In the genomic region with DNA sequence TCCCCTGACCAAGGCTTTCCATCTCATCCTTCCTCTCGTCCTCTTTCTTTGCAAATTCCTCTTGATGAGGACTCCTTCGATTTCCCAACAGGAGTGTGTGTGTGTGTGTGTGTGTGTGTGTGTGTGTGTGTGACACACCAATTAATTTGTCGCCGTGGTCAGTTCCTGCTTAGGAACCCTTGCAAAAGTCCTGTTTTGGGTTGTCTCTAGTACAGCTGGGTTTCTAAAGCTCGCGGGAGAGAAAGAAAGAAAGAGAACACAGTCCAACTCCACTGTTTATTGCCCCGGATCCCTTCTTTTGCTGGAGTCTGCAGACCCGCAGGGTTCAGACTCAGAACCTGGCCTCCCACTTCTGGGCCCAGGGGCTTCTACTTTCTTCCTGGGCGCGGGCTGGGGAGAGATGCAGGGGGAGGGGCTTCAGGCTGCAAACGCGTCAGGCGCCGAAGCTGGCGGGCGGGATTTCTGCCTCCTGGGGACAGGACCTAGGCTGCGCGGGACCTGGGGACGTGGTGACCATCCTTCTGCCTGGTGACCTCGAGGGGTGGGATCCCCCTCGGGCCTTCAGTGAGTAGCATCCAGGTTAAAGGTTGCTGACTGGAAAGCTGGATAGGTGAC, we compare ENCODE assay signal across 8 mouse cellular contexts. TPM values are rescaled to one million over a fixed set of nuclear protein-coding genes. Genes with fewer than 3 reads are reported as not detected.
A peak's percentile ranks its signal among the peaks of the same experiment; 100 is the strongest.
DNase-seq lines count a peak whose midpoint lies in the region; ATAC-seq and TF ChIP-seq lines count a peak whose summit lies in the region.

No protein-coding gene starts in this region.

- peaks cover 25% of the 10 kb centered on the region for H3K4me1 ChIP-seq in intestine, embryonic 16.5 days (ENCODE audit: control insufficient read depth, insufficient read depth, low read length)
- peaks cover 20% of the 10 kb centered on the region for H3K4me1 ChIP-seq in lung, embryonic 15.5 days
- H3K4me1 ChIP-seq in stomach, postnatal 0 days (replicated peaks; ENCODE audit: control insufficient read depth, insufficient read depth): no peaks in the 10 kb centered on the region; the same call in 1 of the 2 replicates

- peak; percentile 82 for DNase-seq in 3T3-L1 (ENCODE audit: low read depth, low spot score)
- peak; percentile 72 for DNase-seq in adipocyte (ENCODE audit: low spot score)
- peak; percentile 62 for DNase-seq in gastrocnemius, postnatal 14 days
- DNase-seq in stomach, postnatal 0 days (ENCODE audit: low spot score): peak; percentile 30
- no peak for DNase-seq in cerebellum, adult 18-20 months
- DNase-seq in thymus, postnatal 14 days: no peak

- peaks cover 33% of the 10 kb centered on the region for H3K27me3 ChIP-seq in intestine, embryonic 16.5 days (replicated peaks; ENCODE audit: control insufficient read depth, insufficient read depth, low read length)
- peaks cover 46% of the 10 kb centered on the region for H3K27me3 ChIP-seq in lung, embryonic 15.5 days
- H3K27me3 ChIP-seq in stomach, postnatal 0 days (ENCODE audit: control insufficient read depth, insufficient read depth, low read length): peaks cover 7% of the 10 kb centered on the region

- peak overlapping the region; percentile 89 for H3K27ac ChIP-seq in intestine, embryonic 16.5 days (ENCODE audit: low read length)
- H3K27ac ChIP-seq in lung, embryonic 15.5 days: peak overlapping the region; percentile 92
- peak overlapping the region; percentile 90 for H3K27ac ChIP-seq in stomach, postnatal 0 days (replicated peaks)

- no peaks in the 10 kb centered on the region for H3K36me3 ChIP-seq in intestine, embryonic 16.5 days (ENCODE audit: control insufficient read depth, insufficient read depth, low read length)
- no peaks in the 10 kb centered on the region for H3K36me3 ChIP-seq in lung, embryonic 15.5 days
- no peaks in the 10 kb centered on the region for H3K36me3 ChIP-seq in stomach, postnatal 0 days (ENCODE audit: control insufficient read depth, insufficient read depth, low read length)

- TF ChIP-seq CTCF in stomach, postnatal 0 days (IDR thresholded peaks at IDR 0.05; ENCODE audit: low read depth): peak; percentile 18; the same call in 1 of the 2 replicates

- peak overlapping the region; percentile 56 for H3K4me3 ChIP-seq in intestine, embryonic 16.5 days (ENCODE audit: low read length)
- peak overlapping the region; percentile 55 for H3K4me3 ChIP-seq in lung, embryonic 15.5 days
- peak overlapping the region; percentile 50 for H3K4me3 ChIP-seq in stomach, postnatal 0 days (ENCODE audit: low read depth, low read length)

- 0% methylated on average over 21 of the region's 21 CpGs for WGBS in intestine, embryonic 16.5 days
- WGBS in lung, embryonic 15.5 days: under 1% methylated on average over 21 of the region's 21 CpGs
- WGBS in stomach, postnatal 0 days: 2% methylated on average over 21 of the region's 21 CpGs

- H3K9me3 ChIP-seq in intestine, embryonic 16.5 days (ENCODE audit: control insufficient read depth, low read length): no peaks in the 10 kb centered on the region
- H3K9me3 ChIP-seq in lung, embryonic 15.5 days: no peaks in the 10 kb centered on the region
- H3K9me3 ChIP-seq in stomach, postnatal 0 days (ENCODE audit: control insufficient read depth, low read length): no peaks in the 10 kb centered on the region

- peak overlapping the region; percentile 85 for H3K4me2 ChIP-seq in intestine, embryonic 16.5 days (ENCODE audit: low read depth, low read length)
- H3K4me2 ChIP-seq in lung, embryonic 15.5 days: peak overlapping the region; percentile 57
- peak overlapping the region; percentile 54 for H3K4me2 ChIP-seq in stomach, postnatal 0 days (replicated peaks; ENCODE audit: low read depth)

- ATAC-seq in intestine, embryonic 16.5 days: peak; percentile 24
- ATAC-seq in lung, embryonic 15.5 days (ENCODE audit: borderline replicate concordance, extremely low read depth, low FRiP score, low TSS enrichment): peak; percentile 19; the same call in 1 of the 2 replicates
- ATAC-seq in stomach, postnatal 0 days (ENCODE audit: low FRiP score, low TSS enrichment): no peak

- peak overlapping the region; percentile 65 for H3K9ac ChIP-seq in intestine, embryonic 16.5 days (ENCODE audit: low read depth, low read length)
- peak overlapping the region; percentile 61 for H3K9ac ChIP-seq in lung, embryonic 15.5 days
- peak overlapping the region; percentile 64 for H3K9ac ChIP-seq in stomach, postnatal 0 days (ENCODE audit: low read length)

- TF ChIP-seq EP300 in stomach, postnatal 0 days (optimal IDR thresholded peaks at IDR 0.05): no peak

- intact Hi-C loops in gastrocnemius, postnatal 14 days (cut with DNase I; ENCODE audit: low total_unique reads): loop anchor here (5.0 to 10.0 kb wide), 3 partner anchors 357 to 842 kb away; no protein-coding TSS in a partner anchor

RNA-seq across cellular contexts. Expression of a gene that starts 2.6 kb away (rescaled TPM):
- 10 to 100 TPM; 38.7 to 41.4 TPM for total RNA-seq in gastrocnemius, postnatal 14 days (2021)
- polyA plus RNA-seq in intestine, embryonic 16.5 days (2015; fragmentation: Nextera tagmentation; extraction: Ambion mirVana): 27.7 and 29.4 TPM in 2 replicates
- 39.5 and 43.6 TPM in 2 replicates for polyA plus RNA-seq in lung, embryonic 15.5 days (2015; fragmentation: Nextera tagmentation; extraction: Ambion mirVana)
- 7.9 and 8.5 TPM in 2 replicates for polyA plus RNA-seq in stomach, postnatal 0 days (2015; fragmentation: Nextera tagmentation; extraction: Ambion mirVana)

Comparison
In these comparisons a context has a peak if more than half of its experiments do, and no peak if none do; other contexts are left out.
1. DNase-seq: peak in 3T3-L1 (single experiment), adipocyte (single experiment), gastrocnemius, postnatal 14 days (single experiment) and stomach, postnatal 0 days (single experiment); none in cerebellum, adult 18-20 months (0 of 2) and thymus, postnatal 14 days (single experiment).
2. Peak in every context shown above with its lines, with median percentiles within 50 percentile points of each other: H3K27ac ChIP-seq, H3K4me2 ChIP-seq, H3K4me3 ChIP-seq and H3K9ac ChIP-seq.